14 mouse cellular contexts compared by ENCODE assay signal in genomic region chr6:58609919-58610759, GRCm38 (mm10). TPM values are rescaled to one million over a fixed set of nuclear protein-coding genes. Genes with fewer than 3 reads are reported as not detected.
DNase-seq lines count a peak whose midpoint lies in the region; ATAC-seq and TF ChIP-seq lines count a peak whose summit lies in the region.
"Had no signal": no experiment of that assay in that cellular context is flagged by ENCODE, and none has a peak within 500 bp of the region (broad histone marks: within the 10 kb centered on the region; RNA-seq: fewer than 3 reads in every experiment).

No protein-coding gene starts in this region.

- no peak overlapping the region for H3K27ac ChIP-seq in hindbrain, embryonic 11.5 days (ENCODE audit: low read depth, low read length)
- H3K27ac ChIP-seq in hindbrain, embryonic 16.5 days (ENCODE audit: low read depth, low read length) = no peak overlapping the region
- no peak overlapping the region for H3K27ac ChIP-seq in liver, embryonic 14.5 days

- no peak overlapping the region for H3K4me2 ChIP-seq in hindbrain, embryonic 11.5 days (replicated peaks; ENCODE audit: low read depth, low read length)
- H3K4me2 ChIP-seq in hindbrain, embryonic 16.5 days (ENCODE audit: low read length) = no peak overlapping the region
- no peak overlapping the region for H3K4me2 ChIP-seq in liver, embryonic 14.5 days (ENCODE audit: low read depth)

- H3K9ac ChIP-seq in hindbrain, embryonic 11.5 days (ENCODE audit: low read depth, low read length) = no peak overlapping the region
- H3K9ac ChIP-seq in hindbrain, embryonic 16.5 days (ENCODE audit: low read depth, low read length) = no peak overlapping the region
- H3K9ac ChIP-seq in liver, embryonic 14.5 days (replicated peaks) = no peak overlapping the region
- H3K9ac ChIP-seq: forebrain, postnatal 0 days had no signal

- H3K4me3 ChIP-seq in hindbrain, embryonic 11.5 days (ENCODE audit: low read depth, low read length) = no peak overlapping the region
- H3K4me3 ChIP-seq in hindbrain, embryonic 16.5 days (ENCODE audit: low read length) = no peak overlapping the region
- H3K4me3 ChIP-seq in liver, embryonic 14.5 days (ENCODE audit: insufficient read depth in 1 of 2, low read depth in 2 of 2, low read length in 2 of 2) = no peak overlapping the region

- no peak for TF ChIP-seq CTCF in liver, embryonic 14.5 days (IDR thresholded peaks at IDR 0.05; ENCODE audit: low read depth)

- H3K4me1 ChIP-seq in hindbrain, embryonic 11.5 days (replicated peaks; ENCODE audit: control insufficient read depth, insufficient read depth, low read length) = no peaks in the 10 kb centered on the region
- no peaks in the 10 kb centered on the region for H3K4me1 ChIP-seq in hindbrain, embryonic 16.5 days (ENCODE audit: control insufficient read depth, insufficient read depth, low read depth, low read length)
- H3K4me1 ChIP-seq in liver, embryonic 14.5 days (replicated peaks; ENCODE audit: control insufficient read depth in 2 of 2, insufficient read depth in 2 of 2, low read length in 1 of 2) = peaks cover 4 to 8% of the 10 kb centered on the region in 2 experiments

- peak; percentile 54 for ATAC-seq in hindbrain, embryonic 11.5 days (ENCODE audit: low FRiP score)
- ATAC-seq in hindbrain, embryonic 16.5 days = no peak
- peak; percentile 85 for ATAC-seq in liver, embryonic 14.5 days (ENCODE audit: insufficient read depth)
- ATAC-seq: CD4-positive, CD25-positive, alpha-beta regulatory T cell, adult 4 months; inflammation-experienced regulatory T-cells, adult 6 months had no signal

- 79% methylated on average over 6 of the region's 6 CpGs for WGBS in hindbrain, embryonic 11.5 days
- WGBS in hindbrain, embryonic 16.5 days = 80% methylated on average over 6 of the region's 6 CpGs
- 43% methylated on average over 6 of the region's 6 CpGs for WGBS in liver, embryonic 14.5 days (ENCODE audit: insufficient replicate concordance)

- H3K36me3 ChIP-seq in hindbrain, embryonic 11.5 days (ENCODE audit: control insufficient read depth, insufficient read depth, low read length) = no peaks in the 10 kb centered on the region
- H3K36me3 ChIP-seq in hindbrain, embryonic 16.5 days (ENCODE audit: control insufficient read depth, insufficient read depth, low read length) = no peaks in the 10 kb centered on the region
- H3K36me3 ChIP-seq in liver, embryonic 14.5 days (replicated peaks; ENCODE audit: control insufficient read depth, insufficient read depth, low read depth) = no peaks in the 10 kb centered on the region

- TF ChIP-seq EP300 in liver, embryonic 14.5 days (IDR thresholded peaks at IDR 0.05; ENCODE audit: low read depth) = peak; percentile 58

- 0 out of 2 replicates have a peak, but pooled peaks cover 4% of the 10 kb centered on the region for H3K9me3 ChIP-seq in hindbrain, embryonic 11.5 days (ENCODE audit: control insufficient read depth, low read length)
- 0 out of 2 replicates have a peak, but pooled peaks cover 2% of the 10 kb centered on the region for H3K9me3 ChIP-seq in hindbrain, embryonic 16.5 days (ENCODE audit: control insufficient read depth, low read length)
- peaks cover 3% of the 10 kb centered on the region; the same call in 1 of the 2 replicates for H3K9me3 ChIP-seq in liver, embryonic 14.5 days (ENCODE audit: control insufficient read depth, low read length)

- DNase-seq in hindbrain, embryonic 11.5 days (ENCODE audit: low spot score) = no peak
- DNase-seq in c-Kit-positive CD71-positive TER-119-positive erythroid progenitor cells, embryonic 14.5 days (ENCODE audit: low spot score) = peak; percentile 30
- DNase-seq in gonadal fat pad, adult 2 months (ENCODE audit: low read depth) = peak; percentile 24
- peak in 1 of 3 experiments; percentile 47 for DNase-seq in liver, embryonic 14.5 days (ENCODE audit: low read depth in 3 of 3, low spot score in 3 of 3)
- no peak for DNase-seq in adrenal gland, adult (ENCODE audit: inconsistent age in 2 of 2, low spot score in 1 of 2)
- no peak for DNase-seq in urinary bladder, postnatal 14 days (ENCODE audit: low spot score)
- DNase-seq in urinary bladder, postnatal 25 days (ENCODE audit: low spot score) = no peak
- DNase-seq: cerebellum, postnatal 10 days; forebrain, postnatal 0 days; gastrocnemius, postnatal 36 days; lung, postnatal 10 days had no signal

- no peaks in the 10 kb centered on the region for H3K27me3 ChIP-seq in hindbrain, embryonic 11.5 days (ENCODE audit: control insufficient read depth, insufficient read depth, low read length)
- no peaks in the 10 kb centered on the region for H3K27me3 ChIP-seq in hindbrain, embryonic 16.5 days (replicated peaks; ENCODE audit: control insufficient read depth, insufficient read depth, low read length)
- H3K27me3 ChIP-seq in liver, embryonic 14.5 days (ENCODE audit: control insufficient read depth, insufficient read depth, low read length) = no peaks in the 10 kb centered on the region

RNA-seq across cellular contexts. Expression of gene Abcg2, which starts 25.8 kb away (rescaled TPM):
- polyA plus RNA-seq in hindbrain, embryonic 11.5 days (2014; fragmentation: Nextera tagmentation; extraction: Ambion mirVana) = 41.8 and 46.7 TPM in 2 replicates
- 35.6 and 41.6 TPM in 2 replicates for polyA plus RNA-seq in hindbrain, embryonic 16.5 days (2015; fragmentation: Nextera tagmentation; extraction: Ambion mirVana)
- polyA plus RNA-seq in gonadal fat pad, adult 2 months (2012; rRNA removed) = 23.9 and 40.6 TPM in 2 replicates
- polyA plus RNA-seq in liver, embryonic 14.5 days (2012; rRNA removed) = 49.2 and 66.5 TPM in 2 replicates
- polyA plus RNA-seq in liver, embryonic 14.5 days (2014; fragmentation: Nextera tagmentation; extraction: Ambion mirVana) = 166 and 171 TPM in 2 replicates

Comparison
In these comparisons a context has a peak if more than half of its experiments do, and no peak if none do; other contexts are left out.
1. DNase-seq: peak in c-Kit-positive CD71-positive TER-119-positive erythroid progenitor cells, embryonic 14.5 days (single experiment) and gonadal fat pad, adult 2 months (single experiment); none in hindbrain, embryonic 11.5 days (single experiment), adrenal gland, adult (0 of 2), urinary bladder, postnatal 14 days (single experiment) and urinary bladder, postnatal 25 days (single experiment).